ENCODE assay signal across 8 mouse cellular contexts in genomic region chr14:73474636-73475093, GRCm38 (mm10). TPM values are rescaled to one million over a fixed set of nuclear protein-coding genes. Genes with fewer than 3 reads are reported as not detected.
DNase-seq lines count a peak whose midpoint lies in the region; ATAC-seq and TF ChIP-seq lines count a peak whose summit lies in the region.

No protein-coding gene starts in this region.

- no peak for TF ChIP-seq POLR2A in liver, adult 2 months (IDR thresholded peaks at IDR 0.05; ENCODE audit: extremely low read depth, insufficient read depth, low read length)

- no peaks in the 10 kb centered on the region for H3K27me3 ChIP-seq in liver, adult 2 months (ENCODE audit: control insufficient read depth, insufficient read depth, low read length)
- no peaks in the 10 kb centered on the region for H3K27me3 ChIP-seq in forebrain, embryonic 12.5 days
- H3K27me3 ChIP-seq in intestine, embryonic 15.5 days (replicated peaks): no peaks in the 10 kb centered on the region
- no peaks in the 10 kb centered on the region for H3K27me3 ChIP-seq in limb, embryonic 13.5 days

- peak overlapping the region; percentile 71 for H3K27ac ChIP-seq in liver, adult 2 months (replicated peaks; ENCODE audit: insufficient read depth, low read depth, low read length)
- peak overlapping the region; percentile 53; the same call in 1 of the 2 replicates for H3K27ac ChIP-seq in forebrain, embryonic 12.5 days
- no peak overlapping the region for H3K27ac ChIP-seq in intestine, embryonic 15.5 days
- H3K27ac ChIP-seq in limb, embryonic 13.5 days: peak overlapping the region; percentile 66

- H3K4me2 ChIP-seq in forebrain, embryonic 12.5 days: no peak overlapping the region
- no peak overlapping the region for H3K4me2 ChIP-seq in intestine, embryonic 15.5 days (replicated peaks)
- H3K4me2 ChIP-seq in limb, embryonic 13.5 days (replicated peaks): 0 out of 2 replicates have a peak overlapping the region, but pooled peaks have one; percentile 23

- H3K4me1 ChIP-seq in liver, adult 2 months (ENCODE audit: control insufficient read depth, insufficient read depth, low read length): peaks cover 10% of the 10 kb centered on the region
- peaks cover 26% of the 10 kb centered on the region; the same call in 1 of the 2 replicates for H3K4me1 ChIP-seq in forebrain, embryonic 12.5 days
- H3K4me1 ChIP-seq in intestine, embryonic 15.5 days (replicated peaks): no peaks in the 10 kb centered on the region
- H3K4me1 ChIP-seq in limb, embryonic 13.5 days: peaks cover 44% of the 10 kb centered on the region

- DNase-seq in liver, adult 2 months (ENCODE audit: extremely low read depth, low read depth, low spot score): peak; percentile 77
- no peak for DNase-seq in liver
- DNase-seq in adrenal gland, postnatal 14 days: peak; percentile 47
- no peak for DNase-seq in spleen, postnatal 10 days (ENCODE audit: low spot score in 2 of 2)

- H3K9me3 ChIP-seq in forebrain, embryonic 12.5 days: no peaks in the 10 kb centered on the region
- no peaks in the 10 kb centered on the region for H3K9me3 ChIP-seq in intestine, embryonic 15.5 days
- H3K9me3 ChIP-seq in limb, embryonic 13.5 days: no peaks in the 10 kb centered on the region

- no peak overlapping the region for H3K4me3 ChIP-seq in liver, adult 2 months (ENCODE audit: insufficient read depth, low read depth, low read length)
- H3K4me3 ChIP-seq in forebrain, embryonic 12.5 days (replicated peaks): no peak overlapping the region
- no peak overlapping the region for H3K4me3 ChIP-seq in intestine, embryonic 15.5 days (replicated peaks)
- no peak overlapping the region for H3K4me3 ChIP-seq in limb, embryonic 13.5 days

- H3K9ac ChIP-seq in liver, adult 2 months (ENCODE audit: low read depth, low read length): peak overlapping the region; percentile 55; the same call in 1 of the 2 replicates
- H3K9ac ChIP-seq in forebrain, embryonic 12.5 days: no peak overlapping the region
- H3K9ac ChIP-seq in intestine, embryonic 15.5 days: no peak overlapping the region
- no peak overlapping the region for H3K9ac ChIP-seq in limb, embryonic 13.5 days

- 3% methylated on average over 7 of the region's 7 CpGs for WGBS in liver, adult 2 months
- WGBS in forebrain, embryonic 12.5 days: 28% methylated on average over 7 of the region's 7 CpGs
- WGBS in intestine, embryonic 15.5 days: 19% methylated on average over 7 of the region's 7 CpGs
- 20% methylated on average over 7 of the region's 7 CpGs for WGBS in limb, embryonic 13.5 days

- peak; percentile 48 for TF ChIP-seq CTCF in liver, adult 2 months (IDR thresholded peaks at IDR 0.05; ENCODE audit: low read depth, low read length)

- no peaks in the 10 kb centered on the region for H3K36me3 ChIP-seq in liver, adult 2 months (ENCODE audit: control insufficient read depth, insufficient read depth, low read length)
- H3K36me3 ChIP-seq in forebrain, embryonic 12.5 days (replicated peaks): no peaks in the 10 kb centered on the region
- H3K36me3 ChIP-seq in intestine, embryonic 15.5 days: no peaks in the 10 kb centered on the region
- H3K36me3 ChIP-seq in limb, embryonic 13.5 days: no peaks in the 10 kb centered on the region

- no peaks in the 10 kb centered on the region for H3K79me2 ChIP-seq in liver, adult 2 months (ENCODE audit: control insufficient read depth, insufficient read depth, low read length)

- ATAC-seq in forebrain, embryonic 12.5 days (ENCODE audit: low FRiP score): peak; percentile 39; the same call in 1 of the 2 replicates
- ATAC-seq in intestine, embryonic 15.5 days: peak; percentile 74
- peak; percentile 46; the same call in 1 of the 2 replicates for ATAC-seq in limb, embryonic 13.5 days (ENCODE audit: low FRiP score, low read depth)
- peak; percentile 72 for ATAC-seq in monocyte, adult 5-6 weeks (replicated peaks; ENCODE audit: insufficient number of reproducible peaks, low FRiP score, low TSS enrichment, poor library complexity, severe bottlenecking)

RNA-seq across cellular contexts. Expression of gene Med4, which starts 35.2 kb away (rescaled TPM):
- total RNA-seq in liver, adult 2 months (2014; rRNA removed): 10.1 and 11.2 TPM in 2 replicates
- polyA plus RNA-seq in liver, adult 2 months (2012; rRNA removed): 6.1 and 6.3 TPM in 2 replicates
- total RNA-seq in adrenal gland, postnatal 14 days (2021): 25.9 and 30.6 TPM in 2 replicates
- 98.8 and 100 TPM in 2 replicates for polyA plus RNA-seq in forebrain, embryonic 12.5 days (2016; fragmentation: Nextera tagmentation; extraction: Ambion mirVana)
- 65.9 and 67.6 TPM in 2 replicates for polyA plus RNA-seq in intestine, embryonic 15.5 days (2015; fragmentation: Nextera tagmentation; extraction: Ambion mirVana)
- polyA plus RNA-seq in limb, embryonic 13.5 days (2015; fragmentation: Nextera tagmentation; extraction: Ambion mirVana): 105 and 113 TPM in 2 replicates
- total RNA-seq in monocyte, adult 5-6 weeks (2017): 65.7 to 85.4 TPM (median 76.7 TPM) in 3 replicates

RNA-seq across cellular contexts. Expression of gene Sucla2, which starts 50.5 kb away (rescaled TPM):
- total RNA-seq in liver, adult 2 months (2014; rRNA removed): 137 and 183 TPM in 2 replicates
- 36.5 and 38.1 TPM in 2 replicates for polyA plus RNA-seq in liver, adult 2 months (2012; rRNA removed)
- total RNA-seq in adrenal gland, postnatal 14 days (2021): 999 and 1,057 TPM in 2 replicates
- polyA plus RNA-seq in forebrain, embryonic 12.5 days (2016; fragmentation: Nextera tagmentation; extraction: Ambion mirVana): 100 and 108 TPM in 2 replicates
- polyA plus RNA-seq in intestine, embryonic 15.5 days (2015; fragmentation: Nextera tagmentation; extraction: Ambion mirVana): 117 and 132 TPM in 2 replicates
- polyA plus RNA-seq in limb, embryonic 13.5 days (2015; fragmentation: Nextera tagmentation; extraction: Ambion mirVana): 103 and 106 TPM in 2 replicates
- 79.3 to 102 TPM (median 99.6 TPM) in 3 replicates for total RNA-seq in monocyte, adult 5-6 weeks (2017)

Comparison
In these comparisons a context has a peak if more than half of its experiments do, and no peak if none do; other contexts are left out.
1. DNase-seq: peak in liver, adult 2 months (single experiment) and adrenal gland, postnatal 14 days (single experiment); none in liver (single experiment) and spleen, postnatal 10 days (0 of 2).
2. Peak in every context shown above with its lines, with median percentiles within 50 percentile points of each other: ATAC-seq.